Mouse (Mus musculus) mouse embryonic stem cell (cell line): ENCODE measurements around the gene Plod3.

Experiments
- in situ Hi-C, 2 experiments: fragments of 300-500 bp; cut with MboI; formaldehyde crosslinking; loops; 1 replicate in 1 of 2; 3 replicates in 1 of 2; pipeline ENCODE4 v1.14.3; 2019 to 2020; ENCODE audit warnings: low sequenced_read_pairs in 2 of 2, low pct_unique_long_range_greater_than_20kb in 1 of 2, mixed read lengths in 1 of 2; ENCODE audit not compliant: unreplicated experiment in 1 of 2

Plod3 gene

DNA sequence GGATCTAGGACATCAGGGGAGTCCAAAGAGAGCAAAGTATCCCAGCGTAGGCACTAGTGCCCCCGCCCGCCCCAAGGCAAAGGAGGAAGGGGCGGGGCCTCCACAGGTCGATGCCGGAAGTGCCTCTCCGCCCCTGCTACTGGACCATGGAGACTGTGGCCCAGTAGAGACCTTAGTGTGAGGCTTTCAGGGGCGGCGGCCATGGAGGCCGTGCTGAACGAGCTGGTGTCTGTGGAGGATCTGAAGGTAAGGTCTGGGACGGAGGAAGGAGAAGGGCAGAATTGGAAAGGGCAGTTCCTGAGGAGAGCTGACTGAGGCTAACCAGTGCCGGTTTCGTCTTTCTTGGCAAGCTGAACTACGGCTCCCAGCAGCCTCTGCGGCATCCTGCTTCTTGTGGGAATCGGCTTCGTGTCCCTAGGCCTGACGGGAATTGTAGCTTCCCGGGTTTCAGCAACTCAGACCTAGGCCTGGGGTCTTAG lies 24.8 kb upstream of the Plod3 start:
- in situ Hi-C loops = no loop called here

DNA sequence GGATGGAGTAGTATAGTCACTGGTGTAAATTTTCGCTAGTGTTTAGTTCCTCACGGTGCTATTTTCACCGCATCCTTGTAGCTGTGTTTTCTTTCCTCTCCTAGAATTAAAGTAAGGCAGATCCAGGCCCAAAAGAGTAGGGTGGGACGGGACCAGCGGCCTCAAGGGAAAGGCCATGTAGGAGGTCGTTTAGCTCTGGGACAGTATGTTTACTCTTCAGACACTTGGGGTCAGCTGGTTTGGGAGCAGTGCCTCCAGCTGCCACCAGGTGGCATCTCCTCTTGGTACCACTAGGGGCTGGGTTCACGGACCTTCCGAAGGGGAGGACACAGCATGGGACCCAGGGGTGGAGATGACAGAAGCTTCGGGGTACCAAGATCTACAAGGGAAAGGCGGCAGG lies 24.3 kb upstream of the Plod3 start:
- in situ Hi-C loops = no loop called here

DNA sequence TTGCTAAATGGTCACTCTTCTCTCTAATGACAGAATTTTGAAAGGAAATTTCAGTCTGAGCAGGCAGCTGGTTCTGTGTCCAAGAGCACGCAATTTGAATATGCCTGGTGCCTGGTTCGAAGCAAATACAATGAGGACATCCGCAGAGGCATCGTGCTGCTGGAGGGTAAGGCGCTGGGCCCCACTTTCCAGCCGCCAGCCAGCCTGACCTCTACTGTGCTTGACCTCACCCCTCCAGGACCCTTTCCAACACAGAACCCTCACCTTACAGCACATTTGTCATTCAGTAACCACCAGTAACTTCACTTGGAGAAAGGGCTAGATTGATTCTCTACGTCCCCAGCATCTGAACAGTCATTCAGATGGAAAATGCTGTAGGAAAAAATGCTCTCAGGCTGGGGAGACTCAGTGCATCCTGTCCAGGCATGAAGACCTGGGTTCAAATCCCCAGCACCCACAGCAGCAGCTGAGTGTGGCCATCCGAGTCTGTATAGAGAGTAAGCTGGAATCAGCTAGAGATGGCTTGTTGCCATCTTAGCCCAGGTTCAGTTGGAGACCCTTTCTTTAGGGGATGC lies 23.8 kb upstream of the Plod3 start:
- in situ Hi-C loops = no loop called here

DNA sequence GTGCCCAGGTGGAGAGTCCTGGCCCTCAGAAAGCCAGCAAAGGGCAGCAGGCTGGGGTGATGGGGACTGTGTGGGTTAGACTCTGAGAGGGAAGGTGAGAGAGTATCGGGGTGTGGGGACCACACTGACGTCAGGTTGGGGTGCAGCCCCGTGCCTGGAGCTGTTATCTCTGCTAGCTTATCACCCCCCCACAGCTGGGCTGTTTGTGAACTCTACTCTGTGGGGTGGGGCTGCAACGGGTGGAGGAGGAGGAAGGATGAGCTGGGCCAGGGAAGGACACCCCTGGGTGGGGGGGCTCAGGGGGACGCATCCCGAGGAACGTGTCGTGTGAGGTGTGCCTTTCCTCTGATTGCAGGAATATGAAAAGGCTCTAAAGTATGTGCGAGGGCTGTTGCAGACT lies 21.6 kb upstream of the Plod3 start:
- in situ Hi-C loops = no loop called here

DNA sequence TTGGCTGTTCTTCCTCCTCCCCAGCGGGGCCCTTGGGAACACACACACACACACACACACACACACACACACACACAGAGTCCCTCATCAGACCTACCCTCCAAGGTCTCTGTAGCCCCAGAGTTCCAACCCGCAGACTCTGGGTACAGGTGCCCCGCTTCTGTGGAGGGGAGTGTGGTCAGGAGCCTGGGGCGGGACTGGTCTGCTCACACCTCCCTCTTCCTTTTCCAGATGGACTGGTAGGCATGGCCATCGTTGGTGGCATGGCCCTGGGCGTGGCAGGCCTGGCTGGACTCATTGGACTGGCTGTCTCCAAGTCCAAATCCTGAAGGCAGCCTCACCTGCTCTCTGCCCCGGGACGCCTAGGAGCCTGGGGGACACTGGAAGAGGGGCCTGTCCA lies 21.1 kb upstream of the Plod3 start:
- in situ Hi-C loops = no loop called here

DNA sequence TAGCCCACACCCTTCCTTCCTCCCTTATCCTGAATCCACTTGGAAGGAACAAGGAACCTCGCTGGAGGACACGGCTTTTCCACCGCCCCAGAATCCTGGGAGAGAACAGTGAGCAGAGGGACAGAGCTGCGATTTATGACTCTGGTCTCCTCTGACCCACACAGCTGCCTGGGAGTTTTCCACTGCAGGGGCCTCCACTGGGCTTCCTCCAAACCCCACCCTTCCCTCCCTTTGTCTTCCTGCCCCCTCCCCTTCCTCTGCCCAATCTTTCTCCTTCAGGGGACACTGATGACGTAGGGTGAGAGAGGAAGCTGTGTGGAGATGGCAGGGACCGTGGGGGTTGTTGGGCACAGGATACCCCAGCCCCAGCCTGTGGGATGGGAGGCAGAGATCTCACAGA lies 20.5 kb upstream of the Plod3 start, which contains the start of gene Cldn15:
Gene Cldn15, plus strand, starts transcription at position 286 of the 400 bp plus-strand sequence.
- in situ Hi-C loops = no loop called here

DNA sequence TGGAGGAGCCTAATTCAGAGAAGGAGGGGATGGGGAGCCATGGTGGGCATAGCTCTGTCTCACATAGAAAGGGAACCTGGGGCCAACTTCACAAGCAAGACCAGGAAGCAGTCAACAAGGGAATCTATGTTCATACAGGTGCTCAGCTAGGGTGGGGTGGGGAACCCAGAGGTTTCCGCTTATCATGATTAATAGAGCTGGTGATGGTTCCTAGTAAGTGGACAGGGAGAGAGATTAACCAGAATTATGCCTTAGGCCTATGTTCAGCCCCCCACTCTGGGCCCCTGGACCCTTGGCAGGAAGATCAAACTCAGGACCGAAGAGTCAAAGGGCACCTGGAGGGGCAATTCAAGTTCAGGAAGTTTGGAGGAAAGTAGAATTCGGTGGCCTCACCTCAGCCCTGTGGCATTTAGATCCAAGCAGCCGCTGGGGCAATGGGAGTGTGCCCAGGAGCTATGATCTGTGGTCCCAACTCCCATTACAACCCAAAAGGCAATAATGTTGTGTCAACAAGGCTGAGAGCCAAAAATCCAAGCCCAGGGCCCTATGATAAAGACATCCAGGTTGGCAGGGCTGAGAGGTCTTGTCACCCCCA lies 19.9 kb upstream of the Plod3 start:
- in situ Hi-C loops = no loop called here

DNA sequence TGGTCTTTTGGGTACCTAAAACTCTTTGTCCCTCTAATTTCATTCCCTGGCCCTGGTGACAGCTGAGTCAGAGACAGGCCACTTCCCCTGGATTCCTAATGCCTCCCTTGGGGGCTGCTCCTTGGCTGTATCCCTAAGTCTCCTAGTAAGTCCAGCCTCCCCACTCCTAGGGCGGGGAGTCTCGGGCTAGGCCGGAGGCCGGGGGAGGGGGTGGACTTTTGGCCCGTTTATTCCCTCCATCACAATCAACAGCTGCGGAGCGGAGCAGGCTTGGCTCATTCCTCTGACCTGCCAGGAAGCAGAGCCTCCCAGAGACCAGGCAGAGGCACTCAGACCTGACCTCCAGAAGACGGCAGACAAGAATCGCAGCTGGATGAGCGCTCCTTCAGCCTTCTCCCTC lies 19.2 kb upstream of the Plod3 start:
- in situ Hi-C loops = no loop called here

DNA sequence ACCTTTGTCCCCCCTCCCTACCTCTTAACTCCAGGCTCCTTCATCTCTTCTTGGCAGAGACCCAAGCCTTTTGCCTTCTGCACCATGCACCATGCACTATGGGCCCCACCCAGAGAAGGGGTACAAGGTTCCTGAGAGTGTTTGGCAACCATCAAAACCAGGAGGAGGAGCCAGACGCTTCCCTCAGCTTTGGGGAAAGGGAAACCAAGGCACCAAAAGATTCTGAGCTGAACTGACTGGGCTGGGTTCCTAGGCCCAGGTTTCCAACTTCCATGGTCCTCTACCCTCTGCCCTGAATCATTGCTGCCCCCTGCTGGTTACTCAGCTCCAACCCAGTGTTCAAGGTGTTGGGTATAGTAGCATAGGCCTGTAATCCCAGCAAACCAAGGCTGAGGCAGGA lies 16.1 kb upstream of the Plod3 start:
- in situ Hi-C loops = loop anchor here (5.0 to 10.0 kb wide), 2 partner anchors 46 to 48 kb away; no protein-coding TSS in a partner anchor

DNA sequence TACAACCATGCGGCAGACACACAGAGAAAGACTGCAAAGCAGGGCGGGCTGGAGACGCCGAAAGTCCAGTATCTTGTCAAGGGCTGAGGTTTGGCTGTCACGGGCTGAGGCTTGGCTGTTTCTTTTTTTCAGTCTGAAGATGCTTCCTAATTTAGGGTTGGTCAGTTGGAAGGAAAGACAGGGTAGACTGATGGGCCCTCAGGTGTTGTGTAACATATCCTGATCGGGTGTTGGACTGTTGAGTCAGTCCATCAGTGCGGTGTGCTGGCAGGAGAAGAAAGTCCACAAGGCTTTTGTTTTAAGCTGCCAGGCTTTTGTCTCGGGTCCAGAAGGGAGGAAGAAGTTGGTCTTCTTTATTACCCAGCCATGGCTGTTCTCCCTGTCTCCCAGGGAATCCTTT lies 13.1 kb upstream of the Plod3 start:
- in situ Hi-C loops = loop anchor here (5.0 to 10.0 kb wide), 2 partner anchors 49 to 51 kb away; no protein-coding TSS in a partner anchor

DNA sequence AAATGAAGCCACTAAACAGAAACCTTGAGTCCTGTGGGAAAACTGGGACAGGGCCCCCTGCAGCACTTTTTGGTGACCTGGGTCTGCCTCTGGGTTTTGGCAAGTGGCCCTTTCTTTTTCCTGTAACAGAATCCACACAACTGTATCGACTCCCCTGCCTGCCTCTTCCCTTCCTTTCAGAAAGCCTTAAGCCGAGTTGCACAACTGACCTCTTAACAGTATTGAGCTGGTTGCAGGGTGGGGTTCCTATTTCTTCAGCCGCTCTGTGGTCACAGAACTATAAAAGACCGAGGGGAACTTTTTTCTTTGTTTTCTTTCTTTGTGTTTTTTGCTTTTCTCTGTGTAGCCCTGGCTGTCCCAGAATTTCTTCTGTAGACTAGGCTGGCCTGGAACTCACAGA lies 9.1 kb upstream of the Plod3 start:
- in situ Hi-C loops = loop anchor here in 1 of 2 experiments (10.0 kb wide), 1 partner anchor 53 kb away; no protein-coding TSS in a partner anchor

DNA sequence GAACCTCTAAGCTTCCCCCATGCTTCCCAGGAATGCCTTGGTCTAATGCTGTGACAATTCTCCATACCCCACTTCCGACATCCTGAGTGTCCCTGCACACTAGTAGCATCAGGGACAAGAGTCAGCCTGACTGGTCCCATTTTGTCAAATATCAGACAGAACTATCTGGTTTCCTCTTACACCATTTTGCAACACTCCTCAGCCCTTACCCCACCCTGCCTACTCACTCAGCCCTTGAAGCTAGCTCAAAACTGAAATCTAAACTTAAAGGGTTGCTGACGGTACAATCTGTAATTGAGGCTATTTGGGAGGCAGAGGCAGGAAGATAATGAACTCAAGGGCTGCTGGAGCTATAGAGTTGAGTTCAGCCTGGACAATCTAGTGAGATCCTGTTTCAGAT lies 7.1 kb upstream of the Plod3 start:
- in situ Hi-C loops = loop anchor here in 1 of 2 experiments (10.0 kb wide), 1 partner anchor 55 kb away; no protein-coding TSS in a partner anchor

DNA sequence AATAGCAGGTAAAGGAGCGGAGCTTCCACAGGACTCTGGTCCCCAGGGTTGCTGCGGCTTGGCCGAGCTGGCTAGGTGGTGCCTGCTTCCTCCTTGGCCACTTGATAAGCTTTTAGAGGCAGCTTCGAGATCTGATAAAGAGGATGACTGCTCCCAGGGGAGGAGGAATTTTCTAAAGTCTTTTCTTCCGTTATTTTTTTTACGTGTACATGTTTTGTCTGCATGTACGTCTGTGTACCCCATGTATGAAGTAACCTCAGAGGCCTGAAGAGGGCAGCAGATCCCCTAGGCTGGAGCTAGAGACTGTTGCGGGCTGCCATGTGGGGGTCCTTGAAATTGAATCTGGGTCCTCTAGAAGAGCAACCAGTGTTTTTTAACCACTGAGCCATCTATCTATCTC lies 5.8 kb upstream of the Plod3 start:
- in situ Hi-C loops = no loop called here

DNA sequence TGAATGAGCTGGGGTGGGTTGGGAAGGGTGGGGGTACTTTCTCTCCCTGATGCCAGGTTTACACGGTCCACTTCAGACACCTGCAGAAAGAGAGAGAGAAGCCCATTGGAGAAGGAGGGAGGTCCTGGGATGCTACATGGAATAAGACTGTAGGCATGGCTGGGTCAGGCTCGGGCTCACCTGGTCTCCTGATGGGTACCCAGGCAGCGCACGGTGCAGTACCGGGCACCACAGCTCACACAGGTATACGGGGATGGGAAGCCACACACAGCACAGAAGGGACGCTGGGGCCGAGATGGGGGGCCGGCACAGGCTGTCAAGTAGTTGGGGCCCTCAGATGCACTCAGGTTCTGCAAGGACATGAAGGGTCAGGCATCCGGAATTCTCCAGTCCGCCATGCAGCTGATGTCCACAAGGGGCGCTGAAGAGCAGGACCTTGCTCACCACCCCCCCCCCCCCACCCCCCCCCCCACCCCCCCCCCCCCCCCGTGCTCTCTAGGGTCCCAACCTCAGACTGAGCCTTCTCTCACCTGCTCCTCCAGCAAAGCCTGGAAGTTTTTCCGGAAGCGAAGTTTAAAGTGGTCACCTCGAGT lies 4.4 kb upstream of the Plod3 start:
- in situ Hi-C loops = no loop called here

DNA sequence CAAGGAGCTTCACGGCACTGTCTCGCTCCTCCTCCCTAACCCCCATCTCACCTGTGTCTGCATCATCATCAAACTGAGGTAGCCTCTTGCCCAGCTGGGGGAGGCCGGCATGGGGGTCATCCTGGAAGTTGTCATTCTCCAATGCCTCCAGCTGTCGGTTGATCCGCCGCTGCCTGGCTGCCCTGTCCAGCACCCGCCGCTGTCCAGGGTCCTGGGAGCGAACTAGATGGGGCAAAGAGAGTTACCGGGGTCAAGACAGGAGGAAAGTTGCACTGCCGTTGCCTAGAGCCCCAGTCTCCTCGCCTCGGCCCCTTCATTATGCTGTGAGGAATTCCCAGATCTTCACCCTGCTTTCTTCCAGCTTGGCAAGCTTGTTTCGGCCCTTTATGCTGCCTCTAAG lies 2.0 kb upstream of the Plod3 start:
- in situ Hi-C loops = no loop called here

DNA sequence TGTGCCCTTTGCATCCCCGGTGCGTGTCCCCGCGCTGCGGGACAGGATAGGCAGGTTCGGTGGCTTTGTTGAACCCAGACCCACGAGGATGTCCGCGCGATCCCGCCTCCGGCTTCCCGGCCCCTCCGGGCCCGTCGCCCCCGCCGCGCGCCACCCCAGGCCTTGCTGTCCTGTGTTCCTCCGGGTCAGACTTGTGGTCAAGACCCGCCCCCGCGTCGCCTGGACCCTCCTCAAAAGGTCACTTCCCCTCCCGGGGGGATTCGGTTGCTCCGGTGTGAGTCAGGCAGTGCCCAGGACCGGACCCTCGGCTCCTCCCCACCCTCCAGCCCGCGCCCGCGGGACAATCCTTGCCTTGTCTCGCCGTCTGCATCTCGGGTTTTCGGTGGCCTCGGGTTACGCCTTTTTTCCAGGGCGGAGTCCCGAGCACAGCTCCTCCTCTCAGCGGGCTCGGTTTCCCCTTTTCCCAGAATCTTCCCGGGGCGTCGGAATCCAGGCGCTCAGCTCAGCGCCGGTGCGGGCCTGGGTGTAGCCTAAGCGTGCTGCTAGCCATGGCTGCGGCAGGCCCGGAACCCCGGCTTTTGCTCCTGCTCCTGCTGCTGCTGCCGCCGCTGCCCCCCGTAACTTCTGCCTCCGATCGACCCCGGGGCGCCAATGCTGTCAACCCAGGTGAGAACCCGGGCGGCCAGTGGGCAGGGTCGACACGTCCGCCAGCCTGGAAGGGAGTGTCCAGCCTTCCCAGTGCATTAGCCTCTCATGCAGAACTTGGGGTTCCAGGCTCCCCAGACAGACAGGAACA lies 517 bp downstream of the Plod3 start:
- in situ Hi-C loops = no loop called here

DNA sequence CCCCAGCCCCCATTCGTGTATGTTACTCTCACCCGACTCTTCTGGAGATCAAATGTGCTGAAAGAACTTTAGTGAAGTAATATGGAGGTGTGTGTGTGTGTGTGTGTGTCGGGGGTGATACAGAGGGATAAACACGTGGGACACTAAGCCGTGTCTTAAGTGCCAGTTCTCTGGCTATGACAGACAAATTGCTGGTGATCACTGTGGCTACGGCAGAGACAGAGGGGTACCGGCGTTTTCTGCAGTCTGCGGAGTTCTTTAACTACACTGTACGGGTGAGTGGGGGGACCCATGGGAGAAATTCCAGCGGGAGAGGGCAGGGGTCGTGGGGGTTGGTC lies 1.1 kb downstream of the Plod3 start, which contains the start of gene Znhit1:
Gene Znhit1, minus strand, starts transcription at position 88 of the 338 bp plus-strand sequence.
- in situ Hi-C loops = no loop called here

DNA sequence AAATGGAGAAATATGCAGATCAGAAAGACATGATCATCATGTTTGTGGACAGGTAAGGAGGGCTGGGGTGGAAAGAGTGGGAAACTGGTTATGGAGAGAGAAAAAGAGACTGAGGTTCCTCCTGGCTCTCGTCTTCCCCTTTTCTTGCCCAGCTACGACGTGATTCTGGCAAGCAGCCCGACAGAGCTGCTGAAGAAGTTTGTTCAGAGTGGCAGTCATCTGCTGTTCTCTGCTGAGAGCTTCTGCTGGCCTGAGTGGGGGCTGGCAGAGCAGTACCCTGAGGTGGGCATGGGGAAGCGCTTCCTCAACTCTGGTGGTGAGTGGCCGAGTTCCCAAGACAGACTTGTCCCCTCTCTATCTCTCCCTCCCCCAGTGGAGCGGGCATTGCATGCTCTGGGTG lies 1.6 kb downstream of the Plod3 start:
- in situ Hi-C loops = no loop called here

DNA sequence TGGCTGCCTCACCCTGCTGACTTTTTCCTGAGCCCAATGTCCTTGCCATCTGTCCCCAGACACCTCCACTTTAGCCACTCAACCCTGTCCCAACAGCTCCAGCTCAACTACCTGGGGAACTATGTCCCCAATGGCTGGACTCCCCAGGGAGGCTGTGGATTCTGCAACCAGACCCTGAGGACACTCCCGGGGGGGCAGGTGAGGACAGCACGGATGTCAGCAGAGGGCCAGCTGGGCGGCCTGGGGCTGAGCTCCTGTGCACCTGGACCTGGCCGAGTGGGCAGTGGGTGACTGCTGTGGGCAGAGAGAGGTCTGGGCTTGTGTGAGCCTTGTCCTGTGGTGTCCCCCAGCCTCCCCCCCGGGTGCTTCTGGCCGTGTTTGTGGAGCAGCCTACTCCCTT lies 3.0 kb downstream of the Plod3 start:
- in situ Hi-C loops = no loop called here
